Mouse (Mus musculus): ENCODE measurements around the gene Gm10330. TPM values are rescaled to one million over a fixed set of nuclear protein-coding genes. Genes with fewer than 3 reads are reported as not detected.
"Not testable (repeated sequence)": the region's sequence is repeated elsewhere in the genome, so short reads cannot be mapped to it uniquely, and the experiment has no call there.

The Gm10330 gene
- 0.54 and 0.68 TPM in 2 replicates for polyA plus RNA-seq (2015; fragmentation: Nextera tagmentation; extraction: Ambion mirVana)

DNA sequence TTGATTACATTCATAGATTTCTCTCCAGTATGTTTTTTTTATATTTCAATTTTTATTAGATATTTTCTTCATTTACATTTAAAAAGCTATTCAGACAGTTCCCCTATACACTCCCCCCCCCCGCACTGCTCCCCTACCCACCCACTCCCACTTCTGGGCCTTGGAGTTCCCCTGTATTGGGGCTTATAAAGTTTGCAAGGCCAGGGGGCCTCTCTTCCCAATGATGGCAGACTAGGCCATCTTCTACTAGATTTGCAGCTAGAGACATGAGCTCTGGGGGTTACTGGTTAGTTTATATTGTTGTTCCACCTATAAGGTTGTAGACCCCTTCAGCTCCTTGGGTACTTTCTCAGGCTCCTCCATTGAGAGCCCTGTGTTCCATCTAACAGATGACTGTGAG lies at the start of gene Gm10330:
Gm10330 (minus strand) TSS at position 101 of the 400 bp plus-strand sequence.
- H3K4me2 ChIP-seq; H3K36me3 ChIP-seq (replicated peaks); H3K9me3 ChIP-seq; H3K27me3 ChIP-seq (replicated peaks); H3K9ac ChIP-seq; H3K4me1 ChIP-seq; H3K4me3 ChIP-seq; H3K27ac ChIP-seq; ATAC-seq (replicated peaks): not testable (repeated sequence)
- 100% methylated on average over 1 of the region's 1 CpGs for WGBS

DNA sequence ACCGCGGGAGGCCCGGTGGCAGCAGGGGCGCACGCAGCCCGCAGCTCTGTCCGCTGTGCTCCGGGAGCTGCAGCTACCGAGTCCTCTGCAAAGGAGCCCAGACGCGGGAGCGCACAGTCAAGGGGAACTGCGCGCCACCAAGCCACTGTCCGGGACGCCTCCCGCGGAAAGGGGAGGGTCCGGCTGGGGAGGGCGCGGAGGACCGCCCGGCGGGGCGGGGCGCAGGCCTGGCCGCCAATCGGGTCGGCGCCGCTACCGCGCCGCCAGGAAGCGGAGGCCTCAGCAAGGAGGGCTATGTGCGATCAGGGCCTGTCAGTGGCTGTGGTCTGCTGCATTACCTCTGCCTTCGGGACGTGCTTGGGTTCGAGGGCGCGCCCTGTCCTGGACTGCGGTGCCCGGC lies 20.7 kb upstream of the Gm10330 start:
- not testable (repeated sequence) for H3K27ac ChIP-seq; H3K9ac ChIP-seq; H3K36me3 ChIP-seq (replicated peaks); H3K4me3 ChIP-seq; H3K4me2 ChIP-seq; ATAC-seq (replicated peaks); H3K9me3 ChIP-seq; H3K4me1 ChIP-seq; H3K27me3 ChIP-seq (replicated peaks)
- 13% methylated on average over 24 of the region's 43 CpGs for WGBS

GRCm38 (mm10) chr12:23800366-23800765 lies 20.3 kb upstream of the Gm10330 start:
- ATAC-seq (replicated peaks); H3K4me3 ChIP-seq; H3K9ac ChIP-seq; H3K9me3 ChIP-seq; H3K4me1 ChIP-seq; H3K36me3 ChIP-seq (replicated peaks); H3K4me2 ChIP-seq; H3K27me3 ChIP-seq (replicated peaks); H3K27ac ChIP-seq: not testable (repeated sequence)
- WGBS = 23% methylated on average over 39 of the region's 48 CpGs
